Mouse (Mus musculus): ENCODE measurements at regions not wholly inside any gene's neighbourhood (a gene's known extent, or its start where the extent isn't known, plus 50 kb on each side); places are given as distances from the start of the nearest gene placed in this dataset.

DNA sequence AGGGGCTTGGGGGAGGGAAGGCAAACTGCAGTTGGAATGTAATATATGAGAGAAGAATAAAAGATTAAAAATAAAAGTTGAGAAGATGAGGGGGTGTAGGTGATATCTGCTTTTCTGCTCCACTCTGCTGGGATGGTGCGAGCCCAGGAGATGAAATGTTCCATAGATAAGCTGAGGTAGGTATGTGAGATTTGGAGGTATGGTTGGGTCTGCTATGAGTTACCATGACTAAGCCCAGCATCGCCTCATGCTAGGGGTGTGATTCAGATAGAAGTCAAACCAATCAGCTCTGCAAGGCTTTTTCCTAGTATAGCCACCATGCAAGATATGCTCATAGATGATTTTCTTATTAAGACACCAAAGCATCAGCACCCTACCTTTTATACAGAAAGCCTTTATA is 312.3 kb downstream of the Nucb2 start:
- no peak for TF ChIP-seq CTCF (IDR thresholded peaks at IDR 0.05)
- no peak for TF ChIP-seq POLR2A (IDR thresholded peaks at IDR 0.05; ENCODE audit: insufficient read depth, low read depth, low read length)
- TF ChIP-seq EP300 (IDR thresholded peaks at IDR 0.05; ENCODE audit: insufficient read depth, low read depth, low read length) = no peak

All from heart, adult 2 months (tissue).